Mouse (Mus musculus) brain, embryonic 14.5 days (tissue): ENCODE measurements around the gene Gm9945.

ENCODE experiments used
- CTCF ChIP-seq: fragments of 200-500 bp; IDR thresholded peaks from 2 replicates; pipeline ENCODE4 v1.5.1; 2012; ENCODE audit warnings: inconsistent platforms, mild to moderate bottlenecking, moderate library complexity, borderline replicate concordance; ENCODE audit not compliant: insufficient read depth, insufficient read length; ENCODE audit errors: extremely low read depth
- POLR2A ChIP-seq: fragments of 200-500 bp; IDR thresholded peaks from 2 replicates; pipeline ENCODE4 v1.6.1; 2012; ENCODE audit warnings: mild to moderate bottlenecking, inconsistent platforms, borderline replicate concordance; ENCODE audit not compliant: poor library complexity, insufficient read depth, insufficient read length, severe bottlenecking; ENCODE audit errors: extremely low read depth

DNA sequence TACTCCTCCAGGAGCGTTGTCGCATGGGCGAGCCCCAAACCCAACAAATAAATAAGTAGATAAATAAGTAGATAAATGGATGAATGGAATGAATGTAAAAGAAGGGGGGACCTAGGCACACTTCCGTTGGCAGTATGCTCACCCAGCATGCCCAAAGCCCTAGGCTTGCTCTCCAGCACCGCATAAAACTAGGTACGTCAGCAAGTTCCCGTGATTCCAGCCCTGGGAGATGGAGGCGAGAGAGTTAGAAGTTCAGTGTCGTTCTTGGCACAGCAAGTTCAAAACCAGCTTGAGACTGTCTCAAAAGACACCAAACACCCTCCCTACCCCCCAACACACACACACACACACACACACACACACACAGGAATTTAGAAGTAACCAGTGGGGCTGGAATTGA, 50.0 kb downstream of the Gm9945 start:
- TF ChIP-seq POLR2A (no peak), CTCF (no peak)
